Mouse (Mus musculus): Measurements from ENCODE around the gene Gnaz.

GRCm38 (mm10) chr10:74935016-74935415, 32.0 kb upstream of the Gnaz start:
- TF ChIP-seq MYOG (IDR thresholded peaks at IDR 0.05; ENCODE audit: control insufficient read depth, extremely low read depth, insufficient read length) (no peak), CTCF (IDR thresholded peaks at IDR 0.05; ENCODE audit: control insufficient read depth, insufficient read depth, insufficient read length) (no peak), USF1 (IDR thresholded peaks at IDR 0.05; ENCODE audit: low read depth) (no peak), MAX (IDR thresholded peaks at IDR 0.05) (no peak), CEBPB (IDR thresholded peaks at IDR 0.05; ENCODE audit: low read depth) (no peak)
